Mouse (Mus musculus) hindbrain, postnatal 0 days (tissue): ENCODE results near the gene Timm13. TPM values are rescaled to one million over a fixed set of nuclear protein-coding genes. Genes with fewer than 3 reads are reported as not detected.

Experiments used
- ATAC-seq: fragments of 200-750 bp; cut with Nextera tagmentation; 2 replicates; pipeline ENCODE4 v1.8.0; 2017; ENCODE audit warnings: mild to moderate bottlenecking, moderate TSS enrichment, moderate library complexity
- DNase-seq: peaks from one replicate; pipeline ENCODE4 v3.0.0-alpha.2; 2015; ENCODE audit warnings: low spot score
- H3K27ac ChIP-seq: fragments of 300-500 bp; sonication (generic); 2 replicates; pipeline ENCODE4 v1.5.1; 2014; ENCODE audit warnings: mild to moderate bottlenecking
- H3K27me3 ChIP-seq: fragments of 300-500 bp; sonication (generic); 2 replicates; pipeline ENCODE4 v1.6.1; 2014; ENCODE audit warnings: low read length, mixed read lengths; ENCODE audit not compliant: insufficient read depth
- H3K36me3 ChIP-seq: fragments of 300-500 bp; sonication (generic); 2 replicates; pipeline ENCODE4 v1.6.1; 2014; ENCODE audit warnings: low read length, mixed read lengths; ENCODE audit not compliant: insufficient read depth
- H3K4me1 ChIP-seq: fragments of 300-500 bp; sonication (generic); 2 replicates; pipeline ENCODE4 v1.6.1; 2014; ENCODE audit warnings: antibody characterized with exemption, low read length, mixed read lengths; ENCODE audit not compliant: insufficient read depth
- H3K4me2 ChIP-seq: fragments of 300-500 bp; sonication (generic); 2 replicates; pipeline ENCODE4 v1.6.1; 2014; ENCODE audit warnings: low read depth, mild to moderate bottlenecking, low read length, moderate library complexity, mixed read lengths
- H3K4me3 ChIP-seq: fragments of 300-500 bp; sonication (generic); 2 replicates; pipeline ENCODE4 v1.5.1; 2014; ENCODE audit warnings: low read length
- H3K9ac ChIP-seq: fragments of 300-500 bp; sonication (generic); replicated peaks from 2 replicates; pipeline ENCODE4 v1.6.1; 2014; ENCODE audit warnings: mild to moderate bottlenecking, low read length, moderate library complexity, mixed read lengths
- H3K9me3 ChIP-seq: fragments of 300-500 bp; sonication (generic); 2 replicates; pipeline ENCODE4 v1.6.1; 2016; ENCODE audit warnings: low read length, mixed read lengths
- CTCF ChIP-seq: IDR thresholded peaks from 2 replicates; pipeline ENCODE4 v1.5.1; 2016; ENCODE audit warnings: antibody characterized with exemption, control low read depth, low read depth
- WGBS: fragments of 180-500 bp; shearing (Covaris S2); extraction: QIAGEN DNeasy Blood & Tissue Kit; methylation state at CpG from one replicate; pipeline ENCODE4 v1.1.7; 2014; 5-methylcytosine and 5-hydroxymethylcytosine counted together
- polyA plus RNA-seq: library from polyadenylated mRNA; unstranded; fragments of >200 nt; fragmentation: Nextera tagmentation; extraction: Ambion mirVana; gene quantifications from 2 replicates; pipeline ENCODE4 v1.2.1, GENCODE M21; 2015
- total RNA-seq: library from RNA; depleted of rRNA; stranded (reverse); fragments of >200 nt; gene quantifications from 2 replicates; pipeline ENCODE4 v1.2.3, GENCODE M21; 2014; rRNA removed

Gene Timm13
- total and polyA plus RNA-seq, 2 experiments from 2014 or later: 155 to 369 TPM

GRCm38 (mm10) chr10:80857848-80858247 lies 42.9 kb downstream of the Timm13 start:
- H3K9ac ChIP-seq: peak overlapping the region; percentile 28; the same call in 1 of the 2 replicates

GRCm38 (mm10) chr10:80857386-80857785 lies 43.4 kb downstream of the Timm13 start:
- ATAC-seq (peak; percentile 46), DNase-seq (peak; percentile 46)
- WGBS: 27% methylated on average over 8 of the region's 8 CpGs
- H3K36me3 ChIP-seq: peaks cover 14% of the 10 kb centered on the region
- peak overlapping the region; percentile 28; the same call in 1 of the 2 replicates for H3K9ac ChIP-seq
- H3K4me2 ChIP-seq: peak overlapping the region; percentile 28; the same call in 1 of the 2 replicates
- peaks cover 16% of the 10 kb centered on the region; the same call in 1 of the 2 replicates for H3K4me1 ChIP-seq
- H3K9me3 ChIP-seq: no peaks in the 10 kb centered on the region
- no peak for TF ChIP-seq CTCF
- H3K27me3 ChIP-seq: no peaks in the 10 kb centered on the region
- no peak overlapping the region for H3K4me3 ChIP-seq
- peak overlapping the region; percentile 86 for H3K27ac ChIP-seq

More at GRCm38 (mm10) chr10:80857848-80858247, 42.9 kb downstream of the Timm13 start:
- Histone ChIP-seq H3K4me2 (peak overlapping the region; percentile 28; the same call in 1 of the 2 replicates), H3K27ac (peak overlapping the region; percentile 86; the same call in 1 of the 2 replicates), H3K4me1 (peaks cover 16% of the 10 kb centered on the region; the same call in 1 of the 2 replicates), H3K4me3 (no peak overlapping the region), H3K9me3 (no peaks in the 10 kb centered on the region), H3K27me3 (no peaks in the 10 kb centered on the region), H3K36me3 (peaks cover 16% of the 10 kb centered on the region)
- no peak for DNase-seq
- TF ChIP-seq CTCF: no peak
- no peak for ATAC-seq
- WGBS: 60% methylated on average over 3 of the region's 3 CpGs

- TF ChIP-seq CTCF: no peak
- Histone ChIP-seq H3K27ac (peak overlapping the region; percentile 86), H3K27me3 (no peaks in the 10 kb centered on the region), H3K4me3 (no peak overlapping the region), H3K9me3 (no peaks in the 10 kb centered on the region), H3K4me2 (peak overlapping the region; percentile 23), H3K9ac (no peak overlapping the region; the same call in 1 of the 2 replicates), H3K4me1 (peaks cover 16% of the 10 kb centered on the region; the same call in 1 of the 2 replicates), H3K36me3 (peaks cover 14% of the 10 kb centered on the region)
- 75% methylated on average over 5 of the region's 5 CpGs for WGBS
- ATAC-seq: no peak
- DNase-seq: no peak
Observed at GRCm38 (mm10) chr10:80856908-80857307, 43.9 kb downstream of the Timm13 start.

- peak; percentile 57 for ATAC-seq
- H3K4me3 ChIP-seq: peak overlapping the region; percentile 70
- 52% methylated on average over 3 of the region's 3 CpGs for WGBS
- peak overlapping the region; percentile 86; the same call in 1 of the 2 replicates for H3K27ac ChIP-seq
- peaks cover 16% of the 10 kb centered on the region; the same call in 1 of the 2 replicates for H3K4me1 ChIP-seq
- DNase-seq: peak; percentile 53
- H3K9ac ChIP-seq: no peak overlapping the region
- no peaks in the 10 kb centered on the region for H3K9me3 ChIP-seq
- no peaks in the 10 kb centered on the region for H3K27me3 ChIP-seq
- H3K4me2 ChIP-seq: peak overlapping the region; percentile 99
- peaks cover 14% of the 10 kb centered on the region for H3K36me3 ChIP-seq
- peak; percentile 47 for TF ChIP-seq CTCF
Observed at GRCm38 (mm10) chr10:80856267-80856666, 44.5 kb downstream of the Timm13 start.

- DNase-seq (no peak), ATAC-seq (no peak)
- peaks cover 15% of the 10 kb centered on the region for H3K36me3 ChIP-seq
- peak overlapping the region; percentile 84 for H3K9ac ChIP-seq
- TF ChIP-seq CTCF: no peak
- H3K27me3 ChIP-seq: no peaks in the 10 kb centered on the region
- 20% methylated on average over 11 of the region's 11 CpGs for WGBS
- no peaks in the 10 kb centered on the region for H3K9me3 ChIP-seq
- peak overlapping the region; percentile 86; the same call in 1 of the 2 replicates for H3K27ac ChIP-seq
- peak overlapping the region; percentile 99 for H3K4me2 ChIP-seq
- peak overlapping the region; percentile 70 for H3K4me3 ChIP-seq
- H3K4me1 ChIP-seq: peaks cover 16% of the 10 kb centered on the region; the same call in 1 of the 2 replicates
Observed at GRCm38 (mm10) chr10:80855749-80856073, 45.1 kb downstream of the Timm13 start.

GRCm38 (mm10) chr10:80854913-80855748 lies 45.6 kb downstream of the Timm13 start, which contains the start of the genes Lsm7 and Sppl2b:
Lsm7 (minus strand) TSS chr10:80855209.
Sppl2b (plus strand) TSS chr10:80855275.
- WGBS: under 1% methylated on average over 81 of the region's 81 CpGs
- H3K4me3 ChIP-seq: peak within 1 kb of the TSS; percentile 70
- peak within 1 kb of the TSS; percentile 84 for H3K9ac ChIP-seq
- ATAC-seq: peak; percentile 84
- peak within 1 kb of the TSS; percentile 86 for H3K27ac ChIP-seq
- peaks cover 16% of the 10 kb centered on the region; the same call in 1 of the 2 replicates for H3K4me1 ChIP-seq
- no peaks in the 10 kb centered on the region for H3K27me3 ChIP-seq
- no peak for TF ChIP-seq CTCF
- H3K9me3 ChIP-seq: no peaks in the 10 kb centered on the region
- peak; percentile 99 for DNase-seq
- H3K4me2 ChIP-seq: peak within 1 kb of the TSS; percentile 99
- peaks cover 15% of the 10 kb centered on the region for H3K36me3 ChIP-seq

Other genes with a start within 250 kb of the Timm13 start
- gene Btbd2, start 243.9 kb downstream of the Timm13 start, total RNA-seq: 209 and 213 TPM in 2 replicates
- gene Btbd2, start 243.9 kb downstream of the Timm13 start, polyA plus RNA-seq: 81.9 and 82.8 TPM in 2 replicates
- 84.5 and 95.4 TPM in 2 replicates for gene Mknk2, start 222.9 kb downstream of the Timm13 start, total RNA-seq
- gene Mknk2, start 222.9 kb downstream of the Timm13 start, polyA plus RNA-seq: 38.2 and 40.5 TPM in 2 replicates
- 68.3 and 76.4 TPM in 2 replicates for gene Mob3a, start 199.0 kb downstream of the Timm13 start, total RNA-seq
- 37.2 and 38.8 TPM in 2 replicates for gene Mob3a, start 199.0 kb downstream of the Timm13 start, polyA plus RNA-seq
- gene Izumo4, start 198.8 kb downstream of the Timm13 start, total RNA-seq: 31.1 and 31.6 TPM in 2 replicates
- gene Izumo4, start 198.8 kb downstream of the Timm13 start, polyA plus RNA-seq: 46.7 and 52.2 TPM in 2 replicates
- gene Ap3d1, start 158.7 kb downstream of the Timm13 start, total RNA-seq: 195 and 201 TPM in 2 replicates
- 99.2 and 99.7 TPM in 2 replicates for gene Ap3d1, start 158.7 kb downstream of the Timm13 start, polyA plus RNA-seq
- gene Dot1l, start 145.8 kb downstream of the Timm13 start, total RNA-seq: 27.2 and 27.7 TPM in 2 replicates
- gene Dot1l, start 145.8 kb downstream of the Timm13 start, polyA plus RNA-seq: 10.3 and 12.6 TPM in 2 replicates
- 14.2 and 22.0 TPM in 2 replicates for gene Sf3a2, start 102.8 kb downstream of the Timm13 start, total RNA-seq
- gene Sf3a2, start 102.8 kb downstream of the Timm13 start, polyA plus RNA-seq: 48.7 and 53.2 TPM in 2 replicates
- 74.4 and 82.3 TPM in 2 replicates for gene Plekhj1, start 102.3 kb downstream of the Timm13 start, total RNA-seq
- 99.4 and 103 TPM in 2 replicates for gene Plekhj1, start 102.3 kb downstream of the Timm13 start, polyA plus RNA-seq
- 0.47 and 2.6 TPM in 2 replicates for gene Amh, start 95.7 kb downstream of the Timm13 start, total RNA-seq
- gene Amh, start 95.7 kb downstream of the Timm13 start, polyA plus RNA-seq: 0.24 TPM in 1 of 2 replicates, not detected in the other
- 0.22 TPM in 1 of 2 replicates, not detected in the other for gene Jsrp1, start 87.5 kb downstream of the Timm13 start, total RNA-seq
- gene Jsrp1, start 87.5 kb downstream of the Timm13 start, polyA plus RNA-seq: 1.4 and 1.6 TPM in 2 replicates
- 1,128 and 1,180 TPM in 2 replicates for gene Oaz1, start 74.3 kb downstream of the Timm13 start, total RNA-seq
- gene Oaz1, start 74.3 kb downstream of the Timm13 start, polyA plus RNA-seq: 1,097 and 1,185 TPM in 2 replicates
- gene Lingo3, start 56.9 kb downstream of the Timm13 start, total RNA-seq: 66.9 and 70.3 TPM in 2 replicates
- gene Lingo3, start 56.9 kb downstream of the Timm13 start, polyA plus RNA-seq: 26.6 and 28.0 TPM in 2 replicates
- 165 and 189 TPM in 2 replicates for gene Lsm7, start 45.8 kb downstream of the Timm13 start, total RNA-seq
- 279 and 295 TPM in 2 replicates for gene Lsm7, start 45.8 kb downstream of the Timm13 start, polyA plus RNA-seq
- gene Sppl2b, start 45.7 kb downstream of the Timm13 start, total RNA-seq: 161 and 174 TPM in 2 replicates
- 76.0 and 76.2 TPM in 2 replicates for gene Sppl2b, start 45.7 kb downstream of the Timm13 start, polyA plus RNA-seq
- 0.04 and 0.10 TPM in 2 replicates for gene Tmprss9, start 29.1 kb downstream of the Timm13 start, total RNA-seq
- gene Tmprss9, start 29.1 kb downstream of the Timm13 start, polyA plus RNA-seq: 0.14 and 0.26 TPM in 2 replicates
- 42.3 and 43.2 TPM in 2 replicates for gene Lmnb2, start 17.3 kb upstream of the Timm13 start, total RNA-seq
- 24.8 and 25.6 TPM in 2 replicates for gene Lmnb2, start 17.3 kb upstream of the Timm13 start, polyA plus RNA-seq
- gene Gadd45b, start 29.1 kb upstream of the Timm13 start, total RNA-seq: 4.4 and 8.2 TPM in 2 replicates
- gene Gadd45b, start 29.1 kb upstream of the Timm13 start, polyA plus RNA-seq: 7.5 and 8.6 TPM in 2 replicates
- gene Gng7, start 114.0 kb upstream of the Timm13 start, total RNA-seq: 26.2 and 27.2 TPM in 2 replicates
- gene Gng7, start 114.0 kb upstream of the Timm13 start, polyA plus RNA-seq: 18.9 and 22.1 TPM in 2 replicates
- gene Diras1, start 124.7 kb upstream of the Timm13 start, total RNA-seq: 82.0 and 106 TPM in 2 replicates
- gene Diras1, start 124.7 kb upstream of the Timm13 start, polyA plus RNA-seq: 69.0 and 78.7 TPM in 2 replicates
- 118 and 126 TPM in 2 replicates for gene Slc39a3, start 136.5 kb upstream of the Timm13 start, total RNA-seq
- gene Slc39a3, start 136.5 kb upstream of the Timm13 start, polyA plus RNA-seq: 40.6 and 41.9 TPM in 2 replicates
- gene Sgta, start 159.2 kb upstream of the Timm13 start, total RNA-seq: 264 and 279 TPM in 2 replicates
- gene Sgta, start 159.2 kb upstream of the Timm13 start, polyA plus RNA-seq: 275 and 290 TPM in 2 replicates
- 73.5 and 79.1 TPM in 2 replicates for gene Thop1, start 169.1 kb upstream of the Timm13 start, total RNA-seq
- gene Thop1, start 169.1 kb upstream of the Timm13 start, polyA plus RNA-seq: 36.4 and 36.9 TPM in 2 replicates
- 0.61 and 1.0 TPM in 2 replicates for gene Creb3l3, start 197.9 kb upstream of the Timm13 start, total RNA-seq
- gene Creb3l3, start 197.9 kb upstream of the Timm13 start, polyA plus RNA-seq: 0.59 and 0.71 TPM in 2 replicates
- 297 and 309 TPM in 2 replicates for gene Map2k2, start 204.9 kb upstream of the Timm13 start, total RNA-seq
- 196 and 204 TPM in 2 replicates for gene Map2k2, start 204.9 kb upstream of the Timm13 start, polyA plus RNA-seq
- 37.3 and 38.4 TPM in 2 replicates for gene Zbtb7a, start 234.3 kb upstream of the Timm13 start, total RNA-seq
- 22.0 and 22.3 TPM in 2 replicates for gene Zbtb7a, start 234.3 kb upstream of the Timm13 start, polyA plus RNA-seq